Mouse (Mus musculus): ENCODE data around the gene Txndc12. TPM values are rescaled to one million over a fixed set of nuclear protein-coding genes. Genes with fewer than 3 reads are reported as not detected.

Txndc12 gene
- polyA plus RNA-seq, 1 experiment from 2014 or later: 75.7 TPM

- Histone ChIP-seq H3K4me2 (ENCODE audit: low read depth, low read length) (no peak overlapping the region), H3K9ac (replicated peaks; ENCODE audit: low read depth, low read length) (no peak overlapping the region), H3K27ac (ENCODE audit: low read depth, low read length) (no peak overlapping the region), H3K36me3 (ENCODE audit: control insufficient read depth, insufficient read depth, low read length) (no peaks in the 10 kb centered on the region), H3K4me3 (ENCODE audit: low read depth, low read length) (no peak overlapping the region), H3K27me3 (ENCODE audit: control insufficient read depth, insufficient read depth, low read length) (no peaks in the 10 kb centered on the region), H3K4me1 (ENCODE audit: control insufficient read depth, insufficient read depth, low read length) (no peaks in the 10 kb centered on the region), H3K9me3 (ENCODE audit: control insufficient read depth, low read length) (no peaks in the 10 kb centered on the region)
- ATAC-seq (ENCODE audit: low read depth): no peak
- WGBS: 90% methylated on average over 5 of the region's 5 CpGs
Measured at GRCm38 (mm10) chr4:108873746-108874145, 39.3 kb downstream of the Txndc12 start.

GRCm38 (mm10) chr4:108877901-108878300, 43.5 kb downstream of the Txndc12 start:
- H3K27me3 ChIP-seq (ENCODE audit: control insufficient read depth, insufficient read depth, low read length): no peaks in the 10 kb centered on the region
- 75% methylated on average over 6 of the region's 6 CpGs for WGBS
- no peaks in the 10 kb centered on the region for H3K9me3 ChIP-seq (ENCODE audit: control insufficient read depth, low read length)
- H3K36me3 ChIP-seq (ENCODE audit: control insufficient read depth, insufficient read depth, low read length): no peaks in the 10 kb centered on the region
- H3K27ac ChIP-seq (ENCODE audit: low read depth, low read length): no peak overlapping the region
- no peaks in the 10 kb centered on the region for H3K4me1 ChIP-seq (ENCODE audit: control insufficient read depth, insufficient read depth, low read length)
- no peak overlapping the region for H3K4me2 ChIP-seq (ENCODE audit: low read depth, low read length)
- no peak for ATAC-seq (ENCODE audit: low read depth)
- H3K9ac ChIP-seq (replicated peaks; ENCODE audit: low read depth, low read length): no peak overlapping the region
- no peak overlapping the region for H3K4me3 ChIP-seq (ENCODE audit: low read depth, low read length)

DNA sequence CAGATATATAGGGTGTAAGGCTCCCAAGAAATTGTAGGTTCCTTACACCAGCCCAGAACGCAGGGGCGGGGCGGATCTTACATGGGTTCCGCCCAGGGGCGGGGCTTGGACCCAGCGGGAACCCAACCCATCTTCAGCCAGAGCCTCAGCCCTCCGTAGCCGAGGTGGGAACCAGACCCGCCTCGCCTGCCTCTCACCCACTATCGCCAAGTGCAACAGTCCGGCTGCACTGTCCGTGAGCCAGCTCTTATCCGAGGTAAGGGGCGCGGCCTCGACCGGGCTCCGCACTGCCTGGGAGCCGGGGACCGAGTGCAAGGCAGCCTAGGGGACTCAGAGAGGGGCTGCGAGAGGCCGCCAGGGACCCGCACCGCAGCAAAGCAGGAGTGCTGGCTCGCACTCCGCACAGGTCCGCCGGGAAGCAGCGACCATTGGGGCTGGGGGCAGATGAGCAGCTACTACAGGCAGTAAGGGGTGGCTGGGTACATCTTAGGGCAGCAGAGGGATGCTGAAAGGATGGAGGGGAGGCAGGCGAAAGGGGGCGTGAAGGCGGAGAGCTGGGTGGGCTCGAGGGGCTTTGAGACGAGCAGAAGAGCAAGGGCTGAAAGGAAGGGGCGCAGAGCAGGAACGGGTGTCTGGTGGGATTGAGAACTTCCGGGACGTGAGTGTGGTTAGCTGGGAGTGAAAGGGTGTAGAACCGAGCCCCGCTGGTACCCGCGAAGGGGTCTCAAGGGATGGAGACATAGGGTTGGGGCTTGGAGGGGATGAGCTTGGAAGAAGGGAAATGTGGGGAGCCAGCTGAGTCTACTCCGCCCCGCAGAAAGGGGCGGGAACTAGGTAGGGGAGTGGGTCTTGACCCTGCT, 44.8 kb downstream of the Txndc12 start, which contains the start of gene Rab3b:
Gene Rab3b (plus strand): TSS at position 101 of the 860 bp plus-strand sequence.
- Histone ChIP-seq H3K9me3 (ENCODE audit: control insufficient read depth, low read length) (no peaks in the 10 kb centered on the region), H3K36me3 (ENCODE audit: control insufficient read depth, insufficient read depth, low read length) (no peaks in the 10 kb centered on the region), H3K27me3 (ENCODE audit: control insufficient read depth, insufficient read depth, low read length) (no peaks in the 10 kb centered on the region), H3K4me3 (ENCODE audit: low read depth, low read length) (peak within 1 kb of the TSS; percentile 66), H3K27ac (ENCODE audit: low read depth, low read length) (0 out of 2 replicates have a peak within 1 kb of the TSS, but pooled peaks have one; percentile 36), H3K4me2 (ENCODE audit: low read depth, low read length) (peak within 1 kb of the TSS; percentile 48), H3K4me1 (ENCODE audit: control insufficient read depth, insufficient read depth, low read length) (no peaks in the 10 kb centered on the region), H3K9ac (replicated peaks; ENCODE audit: low read depth, low read length) (peak within 1 kb of the TSS; percentile 80)
- WGBS: under 1% methylated on average over 46 of the region's 46 CpGs
- ATAC-seq (ENCODE audit: low read depth): peak; percentile 93

GRCm38 (mm10) chr4:108883815-108884214, 49.4 kb downstream of the Txndc12 start:
- WGBS: 60% methylated on average over 13 of the region's 13 CpGs
- Histone ChIP-seq H3K4me1 (ENCODE audit: control insufficient read depth, insufficient read depth, low read length) (no peaks in the 10 kb centered on the region), H3K9me3 (ENCODE audit: control insufficient read depth, low read length) (no peaks in the 10 kb centered on the region), H3K27me3 (ENCODE audit: control insufficient read depth, insufficient read depth, low read length) (no peaks in the 10 kb centered on the region), H3K36me3 (ENCODE audit: control insufficient read depth, insufficient read depth, low read length) (no peaks in the 10 kb centered on the region), H3K27ac (ENCODE audit: low read depth, low read length) (no peak overlapping the region), H3K4me3 (ENCODE audit: low read depth, low read length) (no peak overlapping the region), H3K4me2 (ENCODE audit: low read depth, low read length) (no peak overlapping the region), H3K9ac (replicated peaks; ENCODE audit: low read depth, low read length) (no peak overlapping the region)
- ATAC-seq (ENCODE audit: low read depth): no peak

- Histone ChIP-seq H3K27ac (ENCODE audit: low read depth, low read length) (no peak overlapping the region), H3K4me2 (ENCODE audit: low read depth, low read length) (no peak overlapping the region), H3K27me3 (ENCODE audit: control insufficient read depth, insufficient read depth, low read length) (no peaks in the 10 kb centered on the region), H3K36me3 (ENCODE audit: control insufficient read depth, insufficient read depth, low read length) (no peaks in the 10 kb centered on the region), H3K9ac (replicated peaks; ENCODE audit: low read depth, low read length) (no peak overlapping the region), H3K4me3 (ENCODE audit: low read depth, low read length) (no peak overlapping the region), H3K4me1 (ENCODE audit: control insufficient read depth, insufficient read depth, low read length) (no peaks in the 10 kb centered on the region), H3K9me3 (ENCODE audit: control insufficient read depth, low read length) (no peaks in the 10 kb centered on the region)
- no peak for ATAC-seq (ENCODE audit: low read depth)
- 93% methylated on average over 4 of the region's 4 CpGs for WGBS
Measured at GRCm38 (mm10) chr4:108887456-108887855, 53.1 kb downstream of the Txndc12 start.

DNA sequence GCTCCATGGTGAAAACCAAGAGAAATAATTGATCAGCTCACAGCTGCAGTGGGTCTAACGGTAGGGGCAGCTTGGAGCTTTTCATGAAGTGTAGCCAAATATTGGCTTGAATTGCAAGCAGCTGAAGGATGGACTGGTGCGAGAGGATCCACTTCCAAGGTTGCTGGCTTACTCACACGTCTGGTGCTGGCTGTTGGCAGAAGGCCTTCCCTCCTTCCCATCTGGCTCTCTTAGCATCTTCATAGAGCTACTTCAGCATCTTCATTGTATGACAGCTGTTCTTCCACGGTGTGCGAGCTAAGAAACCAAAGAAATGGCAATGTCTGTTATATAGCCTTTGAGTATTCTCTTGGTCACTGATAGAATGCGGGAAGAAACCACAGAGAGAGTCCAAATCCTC, 56.5 kb downstream of the Txndc12 start:
- Histone ChIP-seq H3K9me3 (ENCODE audit: control insufficient read depth, low read length) (no peaks in the 10 kb centered on the region), H3K4me3 (ENCODE audit: low read depth, low read length) (no peak overlapping the region), H3K9ac (replicated peaks; ENCODE audit: low read depth, low read length) (no peak overlapping the region), H3K27me3 (ENCODE audit: control insufficient read depth, insufficient read depth, low read length) (no peaks in the 10 kb centered on the region), H3K36me3 (ENCODE audit: control insufficient read depth, insufficient read depth, low read length) (no peaks in the 10 kb centered on the region), H3K4me1 (ENCODE audit: control insufficient read depth, insufficient read depth, low read length) (no peaks in the 10 kb centered on the region), H3K27ac (ENCODE audit: low read depth, low read length) (no peak overlapping the region), H3K4me2 (ENCODE audit: low read depth, low read length) (no peak overlapping the region)
- ATAC-seq (ENCODE audit: low read depth): no peak
- WGBS: 86% methylated on average over 6 of the region's 6 CpGs

DNA sequence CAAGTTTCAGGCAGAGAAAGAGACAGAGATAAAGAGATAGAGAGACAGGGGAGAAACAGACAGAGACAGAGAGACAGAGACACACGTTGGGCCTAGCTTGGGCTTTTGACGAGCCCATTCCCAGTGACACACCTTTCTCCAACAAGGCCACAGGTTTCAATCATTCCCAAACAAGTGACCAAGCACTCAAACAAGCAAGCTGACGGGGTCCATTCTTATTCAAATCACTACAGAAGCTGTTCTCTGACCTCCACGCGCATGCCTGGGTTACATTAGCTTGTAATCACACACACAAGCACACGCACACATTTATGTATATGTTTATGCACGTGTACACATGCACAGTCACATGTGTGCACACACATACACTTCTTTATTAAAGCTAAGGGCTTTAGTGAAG, 66.0 kb downstream of the Txndc12 start:
- Histone ChIP-seq H3K4me3 (ENCODE audit: low read depth, low read length) (no peak overlapping the region), H3K4me2 (ENCODE audit: low read depth, low read length) (no peak overlapping the region), H3K36me3 (ENCODE audit: control insufficient read depth, insufficient read depth, low read length) (no peaks in the 10 kb centered on the region), H3K9ac (replicated peaks; ENCODE audit: low read depth, low read length) (no peak overlapping the region), H3K9me3 (ENCODE audit: control insufficient read depth, low read length) (no peaks in the 10 kb centered on the region), H3K27me3 (ENCODE audit: control insufficient read depth, insufficient read depth, low read length) (no peaks in the 10 kb centered on the region), H3K27ac (ENCODE audit: low read depth, low read length) (no peak overlapping the region), H3K4me1 (ENCODE audit: control insufficient read depth, insufficient read depth, low read length) (no peaks in the 10 kb centered on the region)
- ATAC-seq (ENCODE audit: low read depth): no peak
- 68% methylated on average over 7 of the region's 7 CpGs for WGBS

GRCm38 (mm10) chr4:108902886-108903285, 68.5 kb downstream of the Txndc12 start:
- no peak for ATAC-seq (ENCODE audit: low read depth)
- Histone ChIP-seq H3K27me3 (ENCODE audit: control insufficient read depth, insufficient read depth, low read length) (no peaks in the 10 kb centered on the region), H3K36me3 (ENCODE audit: control insufficient read depth, insufficient read depth, low read length) (no peaks in the 10 kb centered on the region), H3K9me3 (ENCODE audit: control insufficient read depth, low read length) (no peaks in the 10 kb centered on the region), H3K4me1 (ENCODE audit: control insufficient read depth, insufficient read depth, low read length) (no peaks in the 10 kb centered on the region), H3K9ac (replicated peaks; ENCODE audit: low read depth, low read length) (no peak overlapping the region), H3K4me2 (ENCODE audit: low read depth, low read length) (no peak overlapping the region), H3K4me3 (ENCODE audit: low read depth, low read length) (no peak overlapping the region), H3K27ac (ENCODE audit: low read depth, low read length) (no peak overlapping the region)
- WGBS: 93% methylated on average over 9 of the region's 9 CpGs

GRCm38 (mm10) chr4:108903346-108903745, 68.9 kb downstream of the Txndc12 start:
- WGBS: 88% methylated on average over 9 of the region's 9 CpGs
- H3K4me1 ChIP-seq (ENCODE audit: control insufficient read depth, insufficient read depth, low read length): no peaks in the 10 kb centered on the region
- H3K36me3 ChIP-seq (ENCODE audit: control insufficient read depth, insufficient read depth, low read length): no peaks in the 10 kb centered on the region
- no peaks in the 10 kb centered on the region for H3K9me3 ChIP-seq (ENCODE audit: control insufficient read depth, low read length)
- no peak for ATAC-seq (ENCODE audit: low read depth)
- no peak overlapping the region for H3K4me2 ChIP-seq (ENCODE audit: low read depth, low read length)
- H3K9ac ChIP-seq (replicated peaks; ENCODE audit: low read depth, low read length): no peak overlapping the region
- no peak overlapping the region for H3K4me3 ChIP-seq (ENCODE audit: low read depth, low read length)
- no peaks in the 10 kb centered on the region for H3K27me3 ChIP-seq (ENCODE audit: control insufficient read depth, insufficient read depth, low read length)
- H3K27ac ChIP-seq (ENCODE audit: low read depth, low read length): no peak overlapping the region
